Mouse (Mus musculus) brain, embryonic 14.5 days (tissue): Measurements from ENCODE around the gene Pdf. TPM values are rescaled to one million over a fixed set of nuclear protein-coding genes. Genes with fewer than 3 reads are reported as not detected.

Source experiments
- DNase-seq: peaks from one replicate; pipeline ENCODE4 v3.0.0-alpha.2; 2011; ENCODE audit warnings: low read depth
- CTCF ChIP-seq: fragments of 200-500 bp; IDR thresholded peaks from 2 replicates; pipeline ENCODE4 v1.5.1; 2012; ENCODE audit warnings: inconsistent platforms, mild to moderate bottlenecking, moderate library complexity, borderline replicate concordance; ENCODE audit not compliant: insufficient read depth, insufficient read length; ENCODE audit errors: extremely low read depth
- POLR2A ChIP-seq: fragments of 200-500 bp; IDR thresholded peaks from 2 replicates; pipeline ENCODE4 v1.6.1; 2012; ENCODE audit warnings: mild to moderate bottlenecking, inconsistent platforms, borderline replicate concordance; ENCODE audit not compliant: poor library complexity, insufficient read depth, insufficient read length, severe bottlenecking; ENCODE audit errors: extremely low read depth
- polyA plus RNA-seq: library from polyadenylated mRNA; depleted of rRNA; stranded (reverse); fragments of >200 nt; gene quantifications from 2 replicates; pipeline ENCODE4 v1.2.3, GENCODE M21; 2012; rRNA removed

The Pdf gene
- 26.9 and 27.6 TPM in 2 replicates for polyA plus RNA-seq

DNA sequence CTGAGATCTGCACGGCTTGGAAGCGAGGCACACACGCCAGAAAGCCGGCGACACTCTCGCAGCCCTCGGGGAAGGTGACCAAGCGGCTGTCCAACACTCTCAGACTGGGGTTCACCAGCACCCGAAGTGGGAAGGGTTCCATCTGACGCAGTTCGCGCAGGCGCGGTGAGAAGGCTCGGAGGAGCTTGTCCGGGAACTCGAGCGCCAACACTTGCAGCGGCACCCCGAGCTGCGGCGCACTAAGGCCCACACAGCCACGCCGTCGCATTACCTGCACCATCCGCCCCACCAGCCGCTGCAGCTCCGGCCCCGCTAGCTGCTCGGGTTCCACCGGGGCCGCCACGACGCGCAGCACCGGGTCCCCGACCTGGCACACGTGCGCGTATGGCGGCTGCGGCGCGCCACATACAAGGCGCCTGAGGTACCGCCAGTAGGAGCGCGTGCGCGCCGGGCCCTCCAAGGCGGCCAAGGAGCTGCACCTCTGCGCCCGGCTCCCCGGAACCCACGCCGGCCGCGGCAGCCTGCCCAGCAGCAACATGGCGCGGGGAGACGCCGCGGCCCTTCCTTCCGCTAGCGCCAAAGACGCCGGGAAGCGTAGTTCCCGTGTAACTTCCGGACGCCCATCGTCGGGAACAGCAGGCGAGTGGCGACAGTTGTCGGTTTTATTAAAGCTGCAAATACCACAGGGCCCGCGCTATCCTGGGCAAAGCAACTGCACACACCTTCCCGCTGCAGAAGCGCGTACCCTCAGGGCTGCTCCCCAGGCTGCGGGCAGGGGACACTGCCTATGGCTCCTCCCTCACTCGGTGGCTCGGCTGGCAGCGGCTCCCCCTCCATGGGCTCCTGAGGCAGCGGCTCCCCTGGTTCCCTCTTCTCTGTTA lies at the start of gene Pdf:
Gene Pdf, minus strand, starts transcription at position 554 of the 881 bp plus-strand sequence.
- DNase-seq, result peak; percentile 89
- TF ChIP-seq CTCF, result no peak
- peak; percentile 53 for TF ChIP-seq POLR2A

DNA sequence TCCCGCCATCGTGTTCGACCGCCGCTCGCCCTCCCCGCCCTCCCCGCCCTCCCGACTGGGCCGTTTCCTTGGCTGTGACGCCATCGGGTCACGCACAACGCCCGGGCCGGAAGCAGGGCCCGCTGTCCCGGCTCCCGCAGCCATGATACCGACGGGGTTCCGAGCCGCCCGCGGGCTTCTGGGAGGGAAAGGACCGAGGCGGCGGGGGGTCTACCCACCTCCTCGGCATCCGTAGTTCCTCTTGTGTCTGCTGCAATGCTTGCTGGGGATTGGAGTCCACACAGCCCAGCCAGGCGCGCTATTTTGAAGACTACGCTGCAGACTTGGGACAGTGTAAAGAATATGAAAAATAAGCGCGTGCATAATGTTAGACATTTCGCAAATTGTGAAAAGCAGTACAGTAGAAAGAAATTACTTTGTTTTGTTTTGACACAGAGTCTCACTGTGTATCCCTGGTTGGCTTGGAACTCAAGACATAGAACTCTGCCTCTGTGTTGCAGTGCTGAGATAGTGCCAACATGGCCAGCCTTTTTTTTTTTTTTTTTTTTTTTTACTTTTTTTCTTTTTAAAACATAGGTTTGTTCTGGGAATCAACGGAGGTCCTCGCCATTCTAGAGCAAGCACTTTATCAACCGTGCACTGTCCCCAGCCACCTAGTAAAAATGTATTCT lies 48.1 kb upstream of the Pdf start, which contains the start of gene Terf2:
Gene Terf2, minus strand, starts transcription at position 182 of the 671 bp plus-strand sequence.
- TF ChIP-seq POLR2A (peak; percentile 63; the same call in 1 of the 2 replicates), CTCF (no peak)
- DNase-seq, result peak; percentile 98

DNA sequence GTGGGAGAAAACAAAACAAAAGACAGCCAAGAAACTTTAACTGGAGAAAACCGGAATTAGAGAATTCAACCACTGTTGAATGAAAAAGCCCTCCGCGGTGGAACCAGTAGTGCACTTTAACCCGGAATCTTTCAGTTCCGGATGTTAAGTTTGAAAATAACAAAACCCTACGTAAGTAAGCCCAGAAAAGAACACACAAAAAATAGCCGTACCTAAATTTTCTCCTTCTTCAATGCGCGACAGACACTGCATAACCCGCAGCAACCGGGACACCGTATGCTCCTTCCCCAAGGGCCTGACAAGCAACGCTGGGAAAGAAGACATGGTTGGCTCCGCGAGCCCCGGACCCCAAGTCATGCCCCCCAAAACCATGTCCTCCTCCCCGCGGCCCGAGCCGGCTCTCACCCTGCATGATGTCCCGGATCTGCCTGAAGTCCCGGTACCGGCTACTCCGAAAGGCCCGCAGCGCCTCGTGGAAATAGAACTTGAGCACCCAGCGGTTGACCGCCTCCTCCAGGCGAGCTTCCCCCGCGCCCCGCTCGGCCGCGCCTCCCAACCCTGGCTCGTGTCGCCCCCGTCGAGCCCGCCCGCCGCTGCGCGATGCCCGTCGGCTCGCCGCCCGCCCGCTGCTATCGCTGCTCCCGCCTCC lies 47.4 kb upstream of the Pdf start:
- TF ChIP-seq CTCF (no peak), POLR2A (no peak)
- peak; percentile 53 for DNase-seq

DNA sequence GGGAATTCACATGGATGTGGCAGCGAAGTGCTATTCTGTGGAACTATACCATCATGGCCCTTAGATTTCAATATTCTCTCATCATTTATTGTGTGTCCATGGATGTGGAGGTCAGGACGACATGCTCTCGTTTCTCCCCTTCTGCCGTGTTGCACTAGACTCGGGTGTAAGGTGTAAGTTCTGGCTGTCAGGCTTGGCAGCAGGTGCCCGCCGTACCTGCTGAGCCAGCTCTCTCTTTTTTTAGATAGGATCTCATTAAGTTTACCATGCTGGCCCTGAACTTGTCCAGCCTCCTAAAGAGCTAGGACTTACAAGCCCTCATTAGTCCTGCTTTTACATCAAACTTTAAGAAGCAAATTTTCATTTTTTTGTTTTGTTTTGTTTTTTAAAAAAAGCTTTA lies 42.1 kb upstream of the Pdf start:
- TF ChIP-seq CTCF (no peak), POLR2A (no peak)
- DNase-seq, result no peak

DNA sequence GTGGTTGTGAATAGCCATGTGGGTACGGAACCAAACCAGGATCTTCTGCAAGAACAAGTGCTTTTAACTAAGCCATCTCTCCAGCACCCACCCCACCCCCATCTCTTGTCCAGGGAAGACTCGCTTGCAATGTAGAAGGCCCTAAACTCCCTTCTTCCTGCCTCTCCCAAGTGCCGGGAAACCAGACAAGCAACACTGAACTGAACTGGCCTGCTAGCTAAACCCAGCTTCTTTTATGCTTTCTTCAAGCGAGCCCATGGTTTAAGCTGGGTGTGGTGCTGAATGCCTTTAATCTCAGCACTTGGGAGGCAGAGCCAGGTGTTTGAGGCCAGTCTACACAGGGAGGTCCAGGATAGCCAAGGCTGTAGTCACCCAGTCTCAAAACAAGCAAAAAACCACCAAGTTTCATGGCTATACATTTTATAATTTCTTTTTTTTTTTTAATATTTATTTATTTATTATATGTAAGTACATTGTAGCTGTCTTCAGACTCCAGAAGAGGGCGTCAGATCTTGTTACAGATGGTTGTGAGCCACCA lies 40.2 kb upstream of the Pdf start:
- TF ChIP-seq POLR2A (no peak), CTCF (no peak)
- DNase-seq, result no peak

DNA sequence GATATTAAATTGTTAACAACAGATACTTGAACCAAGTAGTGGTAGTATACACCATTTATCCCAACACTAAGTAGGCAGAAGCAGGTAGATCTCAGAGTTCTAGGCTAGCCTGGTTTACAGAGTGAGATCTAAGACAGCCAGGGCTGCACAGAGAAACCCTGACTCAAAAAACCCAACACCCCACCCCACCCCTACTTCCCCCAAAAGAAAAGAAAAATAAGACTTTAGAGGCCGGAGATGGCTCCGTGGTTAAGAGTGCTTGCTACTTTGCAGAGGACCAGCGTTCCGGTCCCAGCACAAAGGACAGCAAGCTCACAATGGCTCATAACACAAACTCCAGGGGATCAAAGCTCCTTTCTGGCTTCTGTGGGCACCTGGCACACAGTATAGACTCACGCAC lies 37.6 kb upstream of the Pdf start:
- TF ChIP-seq POLR2A (no peak), CTCF (no peak)
- DNase-seq, result no peak

DNA sequence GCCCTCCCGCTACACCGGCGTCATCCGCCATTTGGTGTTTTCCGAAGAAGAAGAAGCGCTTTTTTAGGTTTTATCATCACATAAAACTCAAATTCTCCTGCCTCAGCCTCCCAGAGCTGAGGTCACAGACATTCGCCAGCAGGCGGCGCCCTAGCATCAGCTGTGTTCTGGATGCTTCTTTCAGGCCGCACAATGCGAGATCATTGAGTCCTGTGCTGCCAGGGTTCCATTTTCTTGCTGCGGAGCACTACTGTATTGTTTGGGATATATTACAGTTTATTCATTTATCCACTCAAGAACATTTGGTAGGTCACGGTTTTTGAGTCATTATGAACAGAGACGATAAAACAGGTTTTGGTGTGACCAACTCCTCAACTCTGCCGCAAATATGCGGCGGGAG lies 36.9 kb upstream of the Pdf start:
- DNase-seq, result no peak
- peak; percentile 24; the same call in 1 of the 2 replicates for TF ChIP-seq CTCF
- no peak for TF ChIP-seq POLR2A

DNA sequence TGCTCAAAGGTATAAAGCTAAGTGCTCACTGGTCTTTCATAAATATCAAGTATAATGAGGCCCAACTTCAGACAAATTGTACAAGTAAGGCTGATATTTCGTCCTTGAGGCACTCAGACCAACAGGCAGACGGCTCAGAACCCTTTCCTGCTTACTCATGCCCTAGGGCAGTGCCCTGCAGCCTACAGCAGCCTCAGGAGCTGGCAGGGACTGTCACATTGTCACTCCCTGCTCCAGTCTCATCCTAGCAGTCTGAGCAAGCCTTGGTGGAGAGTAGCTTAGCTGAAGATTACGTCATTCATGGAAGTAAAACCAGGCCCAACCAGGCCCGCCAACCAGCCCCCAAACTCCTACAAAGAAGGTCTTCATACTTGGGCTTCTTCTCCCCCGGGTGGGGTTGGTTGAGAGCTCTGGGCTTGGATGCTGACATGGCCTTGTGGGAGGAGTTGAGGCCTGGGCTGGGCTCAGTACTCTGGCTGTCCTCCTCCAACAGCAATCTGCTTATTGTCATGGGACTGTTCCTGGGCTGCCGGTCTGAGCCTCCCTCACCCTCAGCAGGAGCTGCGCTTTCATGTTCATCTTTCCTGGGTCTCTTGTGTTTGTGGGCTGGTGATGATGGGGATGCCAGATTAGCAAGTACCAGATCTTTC lies 27.9 kb upstream of the Pdf start:
- no peak for DNase-seq
- TF ChIP-seq POLR2A (no peak), CTCF (no peak)

DNA sequence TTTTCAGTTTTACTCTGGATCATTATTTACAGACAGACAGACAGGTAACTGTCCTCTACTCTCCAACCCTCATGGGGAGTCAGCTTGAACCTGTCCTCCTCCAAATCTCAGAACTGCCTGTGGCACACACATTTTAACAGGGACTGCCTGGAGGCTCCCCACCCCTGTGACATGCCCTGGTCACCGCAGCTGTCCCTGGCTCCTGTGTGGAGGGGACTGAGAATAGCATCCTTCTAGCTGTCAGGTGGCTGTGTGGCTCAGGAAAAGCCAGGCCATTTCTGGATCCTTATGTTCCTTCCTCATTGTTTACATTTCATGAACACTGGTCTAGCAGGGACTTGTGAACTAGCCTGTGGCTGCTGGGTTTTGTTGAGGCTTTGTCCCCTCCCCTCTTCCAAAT lies 25.7 kb upstream of the Pdf start:
- TF ChIP-seq CTCF (no peak), POLR2A (no peak)
- DNase-seq, result no peak

DNA sequence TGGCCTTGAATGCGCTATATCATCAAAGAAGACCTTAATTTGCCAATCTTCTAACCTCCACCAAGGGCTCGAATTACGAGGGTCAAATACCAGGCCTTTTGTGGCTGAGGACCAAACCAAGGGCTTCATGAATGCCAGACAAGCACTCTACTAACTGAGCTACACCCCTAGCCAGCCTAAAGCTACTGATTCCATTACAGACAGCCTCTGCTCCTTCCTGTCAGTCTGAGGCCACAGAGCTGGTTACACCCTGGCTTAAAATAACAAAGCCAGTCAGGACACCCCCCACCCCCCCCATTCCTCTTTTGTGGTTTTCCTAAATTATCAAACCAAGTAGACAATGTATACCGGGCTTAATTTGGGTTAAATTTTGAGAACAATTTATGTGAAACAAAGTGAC lies 25.3 kb upstream of the Pdf start:
- no peak for DNase-seq
- TF ChIP-seq POLR2A (no peak), CTCF (no peak)

DNA sequence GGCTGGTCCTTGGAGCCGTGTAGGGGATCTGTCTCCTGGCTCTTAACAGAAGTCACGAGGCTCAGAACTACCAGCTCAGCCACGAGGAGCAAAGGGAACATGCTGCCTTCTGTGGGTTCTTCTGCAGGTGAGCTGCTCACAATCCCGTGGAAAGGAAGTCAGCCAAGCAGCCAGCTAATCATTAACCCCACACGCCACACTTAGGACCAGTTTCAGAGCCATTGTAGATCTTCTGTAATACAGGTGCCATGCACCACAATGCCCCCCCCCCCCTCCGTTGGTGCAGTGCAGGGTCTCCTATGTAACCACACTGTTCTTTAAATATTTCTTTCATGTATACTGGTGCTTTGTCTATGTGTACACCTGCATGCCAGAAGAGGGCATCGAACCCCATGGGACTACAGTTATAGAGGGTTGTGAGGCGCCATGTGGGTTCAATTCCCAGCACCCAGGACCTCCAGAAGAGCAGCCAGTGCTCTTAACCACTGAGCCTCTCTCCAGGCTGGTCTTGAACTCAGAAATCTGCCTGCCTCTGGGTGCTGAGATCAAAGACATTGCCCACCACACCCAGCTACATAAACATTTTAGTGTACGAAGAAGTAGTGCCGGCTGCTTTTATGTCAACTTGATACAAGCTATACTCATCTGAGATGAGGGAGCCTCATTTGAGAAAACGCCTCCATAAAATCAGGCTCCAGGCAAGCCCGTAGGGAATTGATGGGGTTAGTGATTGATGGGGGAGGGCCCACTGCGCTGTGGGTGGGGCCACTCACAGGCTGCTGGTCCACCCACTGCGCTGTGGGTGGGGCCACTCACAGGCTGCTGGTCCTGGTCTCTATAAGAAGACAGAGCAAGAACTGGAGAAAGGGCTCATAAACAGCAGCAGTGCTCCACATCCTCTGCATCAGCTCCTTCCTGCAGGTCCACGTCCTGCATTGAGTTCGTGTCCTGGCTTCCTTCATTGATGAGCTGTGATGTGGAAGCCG lies 17.4 kb upstream of the Pdf start, which contains the start of gene Tmed6:
Gene Tmed6, minus strand, starts transcription at position 134 of the 986 bp plus-strand sequence.
- TF ChIP-seq CTCF (no peak), POLR2A (no peak)
- no peak for DNase-seq
